Mouse (Mus musculus) embryonic facial prominence, embryonic 14.5 days (tissue): Measurements from ENCODE around the gene Gm4952. TPM values are rescaled to one million over a fixed set of nuclear protein-coding genes. Genes with fewer than 3 reads are reported as not detected.

Experiments
- ATAC-seq: fragments of 200-750 bp; cut with Nextera tagmentation; 2 replicates; pipeline ENCODE4 v1.8.0; 2017; ENCODE audit warnings: low read depth, moderate number of reproducible peaks, moderate TSS enrichment
- DNase-seq: peaks from one replicate; pipeline ENCODE4 v3.0.0-alpha.2; 2015; ENCODE audit warnings: low spot score
- H3K27ac ChIP-seq: fragments of 300-500 bp; sonication (generic); replicated peaks from 2 replicates; pipeline ENCODE4 v1.5.1; 2014; ENCODE audit warnings: low read depth, mild to moderate bottlenecking, low read length, moderate library complexity
- H3K27me3 ChIP-seq: fragments of 300-500 bp; sonication (generic); replicated peaks from 2 replicates; pipeline ENCODE4 v1.6.1; 2014; ENCODE audit warnings: low read length; ENCODE audit not compliant: control insufficient read depth, insufficient read depth
- H3K36me3 ChIP-seq: fragments of 300-500 bp; sonication (generic); 2 replicates; pipeline ENCODE4 v1.6.1; 2014; ENCODE audit warnings: low read length, mixed read lengths; ENCODE audit not compliant: control insufficient read depth, insufficient read depth
- H3K4me1 ChIP-seq: fragments of 300-500 bp; sonication (generic); 2 replicates; pipeline ENCODE4 v1.6.1; 2014; ENCODE audit warnings: antibody characterized with exemption, low read length; ENCODE audit not compliant: control insufficient read depth, insufficient read depth
- H3K4me2 ChIP-seq: fragments of 300-500 bp; sonication (generic); 2 replicates; pipeline ENCODE4 v1.6.1; 2014; ENCODE audit warnings: low read depth, mild to moderate bottlenecking, low read length, moderate library complexity, mixed read lengths
- H3K4me3 ChIP-seq: fragments of 300-500 bp; sonication (generic); 2 replicates; pipeline ENCODE4 v1.5.1; 2014; ENCODE audit warnings: low read depth, mild to moderate bottlenecking, low read length
- H3K9ac ChIP-seq: fragments of 300-500 bp; sonication (generic); 2 replicates; pipeline ENCODE4 v1.6.1; 2014; ENCODE audit warnings: low read depth, mild to moderate bottlenecking, low read length, moderate library complexity, mixed read lengths
- H3K9me3 ChIP-seq: fragments of 300-500 bp; sonication (generic); 2 replicates; pipeline ENCODE4 v1.6.1; 2016; ENCODE audit warnings: low read length; ENCODE audit not compliant: control insufficient read depth
- WGBS: fragments of 180-500 bp; shearing (Covaris S2); extraction: QIAGEN DNeasy Blood & Tissue Kit; methylation state at CpG from one replicate; pipeline ENCODE4 v1.1.7; 2014; 5-methylcytosine and 5-hydroxymethylcytosine counted together
- polyA plus RNA-seq: library from polyadenylated mRNA; unstranded; fragments of >200 nt; fragmentation: Nextera tagmentation; extraction: Ambion mirVana; gene quantifications from 2 replicates; pipeline ENCODE4 v1.2.1, GENCODE M21; 2014

Gm4952 gene
- polyA plus RNA-seq, 1 experiment from 2014 or later, result 0.07 TPM

- no peak for DNase-seq
- no peak overlapping the region for H3K9ac ChIP-seq
- peak overlapping the region; percentile 65 for H3K4me3 ChIP-seq
- H3K27me3 ChIP-seq, result 0 out of 2 replicates have a peak, but pooled peaks cover 2% of the 10 kb centered on the region
- H3K4me1 ChIP-seq, result peaks cover 5% of the 10 kb centered on the region; the same call in 1 of the 2 replicates
- H3K36me3 ChIP-seq, result no peaks in the 10 kb centered on the region
- ATAC-seq, result no peak
- WGBS, result 57% methylated on average over 2 of the region's 2 CpGs
- no peak overlapping the region for H3K27ac ChIP-seq
- no peaks in the 10 kb centered on the region for H3K9me3 ChIP-seq
- peak overlapping the region; percentile 98 for H3K4me2 ChIP-seq
Observed at GRCm38 (mm10) chr19:12595135-12595529, 4.6 kb upstream of the Gm4952 start.

GRCm38 (mm10) chr19:12595530-12596289 lies 4.1 kb upstream of the Gm4952 start:
- H3K27ac ChIP-seq, result no peak overlapping the region; the same call in 1 of the 2 replicates
- H3K4me1 ChIP-seq, result peaks cover 5% of the 10 kb centered on the region; the same call in 1 of the 2 replicates
- DNase-seq (peak; percentile 90), ATAC-seq (peak; percentile 90)
- H3K9me3 ChIP-seq, result no peaks in the 10 kb centered on the region
- peak overlapping the region; percentile 65 for H3K4me3 ChIP-seq
- H3K9ac ChIP-seq, result peak overlapping the region; percentile 74
- H3K4me2 ChIP-seq, result peak overlapping the region; percentile 98
- no peaks in the 10 kb centered on the region for H3K36me3 ChIP-seq
- WGBS, result 1% methylated on average over 39 of the region's 49 CpGs
- 0 out of 2 replicates have a peak, but pooled peaks cover 2% of the 10 kb centered on the region for H3K27me3 ChIP-seq

- WGBS, result 20% methylated on average over 14 of the region's 23 CpGs
Observed at GRCm38 (mm10) chr19:12596290-12597072, 3.3 kb upstream of the Gm4952 start.

GRCm38 (mm10) chr19:12597073-12597405 lies 2.7 kb upstream of the Gm4952 start:
- 0 out of 2 replicates have a peak, but pooled peaks cover 2% of the 10 kb centered on the region for H3K27me3 ChIP-seq
- H3K36me3 ChIP-seq, result no peaks in the 10 kb centered on the region
- H3K4me2 ChIP-seq, result peak overlapping the region; percentile 98
- H3K4me3 ChIP-seq, result 0 out of 2 replicates have a peak overlapping the region, but pooled peaks have one; percentile 65
- peaks cover 5% of the 10 kb centered on the region; the same call in 1 of the 2 replicates for H3K4me1 ChIP-seq
- H3K9ac ChIP-seq, result no peak overlapping the region
- H3K27ac ChIP-seq, result no peak overlapping the region
- ATAC-seq (no peak), DNase-seq (no peak)
- WGBS, result 52% methylated on average over 3 of the region's 3 CpGs
- H3K9me3 ChIP-seq, result no peaks in the 10 kb centered on the region

More at GRCm38 (mm10) chr19:12596290-12597072, 3.3 kb upstream of the Gm4952 start:
- H3K9me3 ChIP-seq, result no peaks in the 10 kb centered on the region
- H3K9ac ChIP-seq, result peak overlapping the region; percentile 74
- H3K27ac ChIP-seq, result no peak overlapping the region; the same call in 1 of the 2 replicates
- H3K27me3 ChIP-seq, result 0 out of 2 replicates have a peak, but pooled peaks cover 2% of the 10 kb centered on the region
- ATAC-seq, result peak; percentile 56
- H3K36me3 ChIP-seq, result no peaks in the 10 kb centered on the region
- peak overlapping the region; percentile 98 for H3K4me2 ChIP-seq
- peak overlapping the region; percentile 65 for H3K4me3 ChIP-seq
- peaks cover 5% of the 10 kb centered on the region; the same call in 1 of the 2 replicates for H3K4me1 ChIP-seq
- DNase-seq, result no peak

GRCm38 (mm10) chr19:12598674-12599073 lies 1.1 kb upstream of the Gm4952 start:
- Histone ChIP-seq H3K27ac (no peak overlapping the region), H3K36me3 (no peaks in the 10 kb centered on the region), H3K4me2 (no peak overlapping the region), H3K9ac (no peak overlapping the region), H3K27me3 (0 out of 2 replicates have a peak, but pooled peaks cover 2% of the 10 kb centered on the region), H3K4me1 (peaks cover 5% of the 10 kb centered on the region; the same call in 1 of the 2 replicates), H3K4me3 (no peak overlapping the region), H3K9me3 (no peaks in the 10 kb centered on the region)
- ATAC-seq, result no peak
- 64% methylated on average over 3 of the region's 3 CpGs for WGBS
- no peak for DNase-seq

- 20% methylated on average over 2 of the region's 2 CpGs for WGBS
- Histone ChIP-seq H3K27me3 (0 out of 2 replicates have a peak, but pooled peaks cover 2% of the 10 kb centered on the region), H3K36me3 (no peaks in the 10 kb centered on the region), H3K4me3 (no peak overlapping the region), H3K9ac (no peak overlapping the region), H3K4me2 (no peak overlapping the region), H3K9me3 (no peaks in the 10 kb centered on the region), H3K27ac (no peak overlapping the region), H3K4me1 (peaks cover 5% of the 10 kb centered on the region; the same call in 1 of the 2 replicates)
- ATAC-seq (no peak), DNase-seq (no peak)
Observed at GRCm38 (mm10) chr19:12600684-12601480, 1.1 kb downstream of the Gm4952 start.

- Histone ChIP-seq H3K4me3 (no peak overlapping the region), H3K4me2 (no peak overlapping the region), H3K9ac (no peak overlapping the region), H3K27ac (no peak overlapping the region), H3K27me3 (no peaks in the 10 kb centered on the region), H3K9me3 (no peaks in the 10 kb centered on the region), H3K4me1 (no peaks in the 10 kb centered on the region), H3K36me3 (no peaks in the 10 kb centered on the region)
- ATAC-seq, result no peak
- DNase-seq, result no peak
Observed at GRCm38 (mm10) chr19:12608336-12608735, 8.6 kb downstream of the Gm4952 start.

GRCm38 (mm10) chr19:12613646-12614045 lies 13.9 kb downstream of the Gm4952 start:
- 77% methylated on average over 1 of the region's 1 CpGs for WGBS
- DNase-seq (no peak), ATAC-seq (no peak)
- Histone ChIP-seq H3K27ac (no peak overlapping the region), H3K27me3 (no peaks in the 10 kb centered on the region), H3K4me1 (no peaks in the 10 kb centered on the region), H3K4me3 (no peak overlapping the region), H3K36me3 (no peaks in the 10 kb centered on the region), H3K4me2 (no peak overlapping the region), H3K9me3 (no peaks in the 10 kb centered on the region), H3K9ac (no peak overlapping the region)
